Mouse (Mus musculus) CH12.LX (cell line): ENCODE results near the gene Abca4. TPM values are rescaled to one million over a fixed set of nuclear protein-coding genes. Genes with fewer than 3 reads are reported as not detected.

Experiments
- DNase-seq: peaks from one replicate; pipeline ENCODE4 v3.0.0-alpha.2; 2013; ENCODE audit errors: extremely low read depth
- H3K27ac ChIP-seq: 2 replicates; pipeline ENCODE4 v1.5.1; 2012; ENCODE audit warnings: low read depth, mild to moderate bottlenecking, control low read depth, moderate library complexity; ENCODE audit not compliant: insufficient read depth
- H3K27me3 ChIP-seq: replicated peaks from 2 replicates; pipeline ENCODE3; 2012; ENCODE audit warnings: inconsistent platforms
- H3K36me3 ChIP-seq, 2 experiments: replicated peaks in 1 of 2; 2 replicates each; pipeline versions ENCODE3 to v1.6.1; 2012; ENCODE audit warnings: inconsistent platforms in 1 of 2, low read length in 1 of 2, mild to moderate bottlenecking in 1 of 2, mixed read lengths in 1 of 2, moderate library complexity in 1 of 2; ENCODE audit not compliant: control insufficient read depth in 1 of 2, insufficient read depth in 1 of 2
- H3K4me1 ChIP-seq, 2 experiments: 2 replicates each; pipeline ENCODE4 v1.6.1; 2012; ENCODE audit warnings: inconsistent platforms in 1 of 2, moderate library complexity in 1 of 2; ENCODE audit not compliant: insufficient read depth in 2 of 2, control insufficient read depth in 1 of 2
- H3K4me2 ChIP-seq: 2 replicates; pipeline ENCODE4 v1.6.1; 2012; ENCODE audit warnings: low read depth, mild to moderate bottlenecking, control low read depth; ENCODE audit not compliant: poor library complexity, insufficient read depth, severe bottlenecking
- H3K4me3 ChIP-seq, 3 experiments: fragments of 150-350 bp in 1 of 3; sonication (generic) in 1 of 3; replicated peaks in 1 of 3; 2 replicates each; pipeline versions ENCODE3 to v1.5.1; 2011 to 2012; ENCODE audit warnings: low read depth in 2 of 3, low read length in 2 of 3, mild to moderate bottlenecking in 2 of 3, moderate library complexity in 2 of 3, control low read depth in 1 of 3, improper control_type of control experiment in 1 of 3, inconsistent platforms in 1 of 3, mixed read lengths in 1 of 3; ENCODE audit not compliant: poor library complexity in 1 of 3
- H3K79me2 ChIP-seq: replicated peaks from 2 replicates; pipeline ENCODE4 v1.6.1; 2012; ENCODE audit warnings: mild to moderate bottlenecking, moderate library complexity; ENCODE audit not compliant: control insufficient read depth, poor library complexity, insufficient read depth, severe bottlenecking; ENCODE audit errors: extremely low read depth
- H3K9ac ChIP-seq: 2 replicates; pipeline ENCODE4 v1.6.1; 2012; ENCODE audit warnings: low read depth, mild to moderate bottlenecking, control low read depth, moderate library complexity; ENCODE audit not compliant: insufficient read depth
- H3K9me3 ChIP-seq: replicated peaks from 2 replicates; pipeline ENCODE3; 2012; ENCODE audit warnings: low read length, inconsistent platforms, mixed read lengths
- BHLHE40 ChIP-seq: IDR thresholded peaks from 2 replicates; pipeline ENCODE4 v1.6.1; 2011; ENCODE audit warnings: mild to moderate bottlenecking, low read depth, low read length, improper control_type of control experiment
- CHD2 ChIP-seq: IDR thresholded peaks from 2 replicates; pipeline ENCODE4 v1.6.1; 2011; ENCODE audit warnings: low read length, improper control_type of control experiment
- ELF1 ChIP-seq: IDR thresholded peaks from 2 replicates; pipeline ENCODE4 v1.6.1; 2014; ENCODE audit warnings: low read depth, mild to moderate bottlenecking, inconsistent platforms, low read length, improper control_type of control experiment
- HCFC1 ChIP-seq: IDR thresholded peaks from 2 replicates; pipeline ENCODE4 v1.6.1; 2012; ENCODE audit warnings: low read depth, mild to moderate bottlenecking, inconsistent platforms, low read length, improper control_type of control experiment
- IRF4 ChIP-seq: IDR thresholded peaks from 2 replicates; pipeline ENCODE4 v1.6.1; 2014; ENCODE audit warnings: low read depth, mild to moderate bottlenecking, inconsistent platforms, low read length, improper control_type of control experiment
- JUND ChIP-seq: conservative IDR thresholded peaks from 2 replicates; pipeline ENCODE4 v1.6.1; 2011; ENCODE audit warnings: low read depth, low read length, improper control_type of control experiment
- MAFK ChIP-seq: IDR thresholded peaks from 2 replicates; pipeline ENCODE4 v1.6.1; 2011; ENCODE audit warnings: low read length, improper control_type of control experiment; ENCODE audit not compliant: insufficient replicate concordance
- MXI1 ChIP-seq: IDR thresholded peaks from 2 replicates; pipeline ENCODE4 v1.6.1; 2011; ENCODE audit warnings: mild to moderate bottlenecking, low read depth, low read length, improper control_type of control experiment
- NELFE ChIP-seq: IDR thresholded peaks from 2 replicates; pipeline ENCODE4 v1.6.1; 2011; ENCODE audit warnings: low read depth, low read length, improper control_type of control experiment
- NRF1 ChIP-seq: IDR thresholded peaks from 2 replicates; pipeline ENCODE4 v1.6.1; 2014; ENCODE audit warnings: low read depth, mild to moderate bottlenecking, inconsistent platforms, low read length, improper control_type of control experiment, moderate library complexity
- POLR2A ChIP-seq: IDR thresholded peaks from 2 replicates; pipeline ENCODE4 v1.6.1; 2011; ENCODE audit warnings: low read depth, mild to moderate bottlenecking, improper control_type of control experiment, low read length
- TCF12 ChIP-seq: IDR thresholded peaks from 2 replicates; pipeline ENCODE4 v1.6.1; 2014; ENCODE audit warnings: low read depth, mild to moderate bottlenecking, inconsistent platforms, low read length, improper control_type of control experiment
- USF2 ChIP-seq: conservative IDR thresholded peaks from 2 replicates; pipeline ENCODE4 v1.6.1; 2011; ENCODE audit warnings: low read depth, low read length, improper control_type of control experiment
- ZKSCAN1 ChIP-seq: IDR thresholded peaks from 2 replicates; pipeline ENCODE4 v1.6.1; 2012; ENCODE audit warnings: low read depth, inconsistent platforms, low read length, improper control_type of control experiment, borderline replicate concordance
- ZNF384 ChIP-seq: IDR thresholded peaks from 2 replicates; pipeline ENCODE4 v1.6.1; 2012; ENCODE audit warnings: low read depth, low read length, improper control_type of control experiment, inconsistent platforms
- dilution Hi-C: fragments of 300-500 bp; cut with MboI; formaldehyde crosslinking; loops from 2 replicates; pipeline ENCODE4 v1.14.3; 2020; ENCODE audit warnings: low sequenced_read_pairs; ENCODE audit not compliant: extremely low pct_unique_long_range_greater_than_20kb, extremely low pct_ligation_motif_present
- in situ Hi-C: fragments of 300-500 bp; cut with MboI; formaldehyde crosslinking; loops from 3 replicates; pipeline ENCODE4 v1.14.3; 2019; ENCODE audit warnings: low sequenced_read_pairs, low pct_ligation_motif_present, low pct_unique_long_range_greater_than_20kb, mixed read lengths
- polyA plus RNA-seq: library from polyadenylated mRNA; unstranded; fragments of >175 nt; gene quantifications from 2 replicates; pipeline ENCODE4 v1.2.1, GENCODE M21; 2012; ENCODE audit warnings: low read depth; ENCODE audit not compliant: insufficient read length
- total RNA-seq, 2 experiments: library from RNA; depleted of rRNA; stranded (reverse); fragments of 300-350 nt in 1 of 2; fragments of >200 nt in 1 of 2; gene quantifications; 2 replicates each; pipeline ENCODE4 v1.2.3; 2012 to 2014

The Abca4 gene
- total and polyA plus RNA-seq, 3 experiments: 0.34 to 0.57 (median 0.46) TPM

GRCm38 (mm10) chr3:122106920-122107319 is 62.7 kb downstream of the Abca4 start:
- Histone ChIP-seq H3K36me3 (no peaks in the 10 kb centered on the region), H3K27ac (no peak overlapping the region), H3K9ac (no peak overlapping the region), H3K9me3 (no peaks in the 10 kb centered on the region), H3K4me3 (no peak overlapping the region), H3K4me1 (peaks cover 4 to 18% of the 10 kb centered on the region in 2 experiments; a peak in 3 of 4 replicates), H3K27me3 (no peaks in the 10 kb centered on the region), H3K79me2 (no peaks in the 10 kb centered on the region), H3K4me2 (no peak overlapping the region)
- dilution Hi-C loops (loop anchor here (25.0 kb wide), 1 partner anchor 145 kb away; the partner anchor contains the start of gene Arhgap29), in situ Hi-C loops (no loop called here)
- no peak for DNase-seq
- no peak for TF ChIP-seq IRF4
- TF ChIP-seq ELF1: no peak
- no peak for TF ChIP-seq TCF12
- TF ChIP-seq BHLHE40: no peak
- TF ChIP-seq JUND: no peak
- no peak for TF ChIP-seq POLR2A
- no peak for TF ChIP-seq HCFC1
- TF ChIP-seq CHD2: no peak
- no peak for TF ChIP-seq ZNF384
- TF ChIP-seq NELFE: no peak
- no peak for TF ChIP-seq ZKSCAN1
- TF ChIP-seq MXI1: no peak
- TF ChIP-seq NRF1: no peak
- TF ChIP-seq MAFK: no peak
- no peak for TF ChIP-seq USF2

GRCm38 (mm10) chr3:122107643-122108194 is 63.5 kb downstream of the Abca4 start:
- Histone ChIP-seq H3K36me3 (no peaks in the 10 kb centered on the region), H3K27ac (no peak overlapping the region)
- no peak for TF ChIP-seq USF2
- TF ChIP-seq, all 38 proteins: peak for 0
- dilution Hi-C loops: loop anchor here (25.0 kb wide), 1 partner anchor 145 kb away; the partner anchor contains the start of gene Arhgap29
- no peaks in the 10 kb centered on the region for H3K27me3 ChIP-seq
- H3K4me1 ChIP-seq: peaks cover 4 to 20% of the 10 kb centered on the region in 2 experiments; a peak in 3 of 4 replicates
- H3K4me3 ChIP-seq: no peak overlapping the region
- DNase-seq: no peak
- no peak overlapping the region for H3K4me2 ChIP-seq
- no peaks in the 10 kb centered on the region for H3K79me2 ChIP-seq
- H3K9ac ChIP-seq: no peak overlapping the region
- in situ Hi-C loops: no loop called here
- no peaks in the 10 kb centered on the region for H3K9me3 ChIP-seq
